ENCODE assay signal across 13 mouse cellular contexts in the genomic region with DNA sequence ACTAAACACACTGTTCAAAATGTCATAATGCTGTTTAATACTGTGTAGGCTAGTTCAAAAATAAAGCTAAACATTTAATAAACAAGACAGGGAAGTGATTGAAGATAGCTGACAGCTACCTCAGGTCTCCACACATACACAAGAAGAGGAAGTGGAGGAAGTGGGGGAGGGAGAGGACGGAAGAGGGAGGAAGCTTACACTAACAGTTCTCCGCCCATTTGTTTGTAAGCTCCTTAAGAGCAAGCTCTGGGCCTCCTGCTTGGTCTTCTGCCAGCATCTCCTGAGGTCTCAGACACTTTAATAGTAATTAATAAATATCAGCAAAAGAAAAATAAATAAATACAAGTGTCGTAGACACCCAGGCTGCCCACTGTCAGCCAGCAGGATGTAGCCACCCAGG.
DNase-seq lines count a peak whose midpoint lies in the region; ATAC-seq and TF ChIP-seq lines count a peak whose summit lies in the region.
"Had no signal": no experiment of that assay in that cellular context is flagged by ENCODE, and none has a peak within 500 bp of the region (broad histone marks: within the 10 kb centered on the region; RNA-seq: fewer than 3 reads in every experiment).

No protein-coding gene starts in this region.

- H3K27ac ChIP-seq in liver, embryonic 16.5 days (ENCODE audit: low read length): no peak overlapping the region
- peak overlapping the region; percentile 76 for H3K27ac ChIP-seq in spleen, adult 2 months (ENCODE audit: insufficient read depth, low read length)
- H3K27ac ChIP-seq: hindbrain, embryonic 13.5 days; limb, embryonic 13.5 days had no signal

- no peaks in the 10 kb centered on the region for H3K27me3 ChIP-seq in liver, embryonic 16.5 days (ENCODE audit: control insufficient read depth, insufficient read depth, low read depth, low read length)
- H3K27me3 ChIP-seq in spleen, adult 2 months (ENCODE audit: control insufficient read depth, insufficient read depth, low read length): no peaks in the 10 kb centered on the region
- H3K27me3 ChIP-seq: hindbrain, embryonic 13.5 days; Patski had no signal

- no peaks in the 10 kb centered on the region for H3K9me3 ChIP-seq in liver, embryonic 16.5 days (replicated peaks; ENCODE audit: control insufficient read depth, low read length)
- H3K9me3 ChIP-seq: hindbrain, embryonic 13.5 days; limb, embryonic 13.5 days had no signal

- H3K4me2 ChIP-seq in liver, embryonic 16.5 days (ENCODE audit: low read depth, low read length): no peak overlapping the region
- H3K4me2 ChIP-seq: hindbrain, embryonic 13.5 days; limb, embryonic 13.5 days had no signal

- DNase-seq in layer of hippocampus, adult 9-11 months: peak; percentile 26
- no peak for DNase-seq in layer of hippocampus, adult 8-10 months (ENCODE audit: low spot score in 2 of 2)
- DNase-seq in heart, postnatal 14 days: peak; percentile 16 to 18
- DNase-seq in spleen, adult 2 months (ENCODE audit: low read depth in 1 of 2, low spot score in 2 of 2): peak; percentile 56 to 60
- DNase-seq in neural tube, embryonic 10.5 days (ENCODE audit: extremely low spot score, low spot score): no peak
- no peak for DNase-seq in cerebellum, adult 11 months
- DNase-seq: cerebellum, adult 11-12 months; thymus, postnatal 36 days had no signal

- no peaks in the 10 kb centered on the region for H3K4me1 ChIP-seq in liver, embryonic 16.5 days (ENCODE audit: control insufficient read depth, low read depth, low read length)
- H3K4me1 ChIP-seq in spleen, adult 2 months (ENCODE audit: control insufficient read depth, insufficient read depth, insufficient read length): peaks cover 11% of the 10 kb centered on the region; the same call in 1 of the 2 replicates
- H3K4me1 ChIP-seq: hindbrain, embryonic 13.5 days; limb, embryonic 13.5 days had no signal

- WGBS in liver, embryonic 16.5 days (ENCODE audit: insufficient replicate concordance): 18% methylated on average over 3 of the region's 3 CpGs
- WGBS in spleen, adult 2 months: 16% methylated on average over 3 of the region's 3 CpGs

- H3K4me3 ChIP-seq in liver, embryonic 16.5 days (ENCODE audit: low read depth, low read length): no peak overlapping the region
- no peak overlapping the region for H3K4me3 ChIP-seq in spleen, adult 2 months (ENCODE audit: extremely low read depth, insufficient read depth, insufficient read length)
- H3K4me3 ChIP-seq: erythroblast, embryonic 14.5 days; hindbrain, embryonic 13.5 days; limb, embryonic 13.5 days had no signal

- intact Hi-C loops in heart, postnatal 14 days (cut with DNase I): no loop called here

- no peak overlapping the region for H3K9ac ChIP-seq in liver, embryonic 16.5 days (ENCODE audit: low read depth, low read length)
- H3K9ac ChIP-seq: hindbrain, embryonic 13.5 days; limb, embryonic 13.5 days had no signal

- H3K36me3 ChIP-seq in liver, embryonic 16.5 days (ENCODE audit: control insufficient read depth, insufficient read depth): no peaks in the 10 kb centered on the region
- H3K36me3 ChIP-seq in spleen, adult 2 months (ENCODE audit: control insufficient read depth, insufficient read depth, low read length): no peaks in the 10 kb centered on the region
- H3K36me3 ChIP-seq: hindbrain, embryonic 13.5 days; limb, embryonic 13.5 days had no signal

- ATAC-seq in liver, embryonic 16.5 days (ENCODE audit: low read depth): peak; percentile 59; the same call in 1 of the 2 replicates
- ATAC-seq: Patski had no signal

- no peak; the same call in 1 of the 2 replicates for TF ChIP-seq POLR2A in spleen, adult 2 months (IDR thresholded peaks at IDR 0.05; ENCODE audit: low read depth, low read length)

- no peak for TF ChIP-seq CTCF in spleen, adult 2 months (IDR thresholded peaks at IDR 0.05; ENCODE audit: extremely low read depth, insufficient read depth, insufficient read length, insufficient replicate concordance)

Comparison
In these comparisons a context has a peak if more than half of its experiments do, and no peak if none do; other contexts are left out.
1. DNase-seq: peak in layer of hippocampus, adult 9-11 months (single experiment), heart, postnatal 14 days (2 of 2) and spleen, adult 2 months (2 of 2); none in layer of hippocampus, adult 8-10 months (0 of 2), neural tube, embryonic 10.5 days (single experiment) and cerebellum, adult 11 months (single experiment).